Mouse (Mus musculus): ENCODE measurements around the gene Gm17174. TPM values are rescaled to one million over a fixed set of nuclear protein-coding genes. Genes with fewer than 3 reads are reported as not detected.
A peak's percentile ranks its signal among the peaks of the same experiment; 100 is the strongest.
"Not testable (repeated sequence)": the region's sequence is repeated elsewhere in the genome, so short reads cannot be mapped to it uniquely, and the experiment has no call there.

The Gm17174 gene
- total RNA-seq (2021), result not detected
- long read RNA-seq, experiment 1, result 0 reads
- long read RNA-seq, experiment 2, result 0 reads

GRCm38 (mm10) chr14:51592039-51592438 is at the start of gene Gm17174:
TSS of gene Gm17174 (minus strand) at chr14:51592139.
- not testable (repeated sequence) for DNase-seq

- DNase-seq, result not testable (repeated sequence)
Observed at GRCm38 (mm10) chr14:51635566-51635965, 43.6 kb upstream of the Gm17174 start, which contains the start of gene Gm4181. TSS of gene Gm4181 (minus strand) at chr14:51635666.

DNA sequence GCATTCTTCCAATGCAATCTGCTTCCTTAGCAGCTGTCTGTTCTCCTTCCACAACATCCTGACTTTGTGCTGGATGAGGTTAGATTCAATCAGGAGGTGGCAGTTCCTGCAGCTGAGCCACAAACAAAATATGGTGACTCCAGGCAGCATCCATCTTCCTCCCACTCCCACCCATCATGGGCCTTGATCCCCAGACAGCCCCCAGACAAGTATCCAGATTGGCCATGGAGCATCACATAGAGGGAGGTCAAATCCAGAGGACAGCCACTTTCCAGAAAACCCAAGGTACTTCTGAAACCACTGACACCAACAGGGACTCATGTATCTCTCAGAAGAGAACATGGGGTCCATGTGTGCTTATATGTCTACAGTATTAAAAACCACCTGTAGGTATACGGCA is 40.5 kb upstream of the Gm17174 start:
- DNase-seq, result peak; percentile 6 to 10

GRCm38 (mm10) chr14:51611210-51611609 is 19.3 kb upstream of the Gm17174 start, which contains the start of gene Gm17078:
TSS of gene Gm17078 (minus strand) at chr14:51611310.
- DNase-seq, result no peak

- not testable (repeated sequence) for DNase-seq
Observed at GRCm38 (mm10) chr14:51573963-51574362, 18.0 kb downstream of the Gm17174 start, which contains the start of gene Gm17175. TSS of gene Gm17175 (minus strand) at chr14:51574063.

DNA sequence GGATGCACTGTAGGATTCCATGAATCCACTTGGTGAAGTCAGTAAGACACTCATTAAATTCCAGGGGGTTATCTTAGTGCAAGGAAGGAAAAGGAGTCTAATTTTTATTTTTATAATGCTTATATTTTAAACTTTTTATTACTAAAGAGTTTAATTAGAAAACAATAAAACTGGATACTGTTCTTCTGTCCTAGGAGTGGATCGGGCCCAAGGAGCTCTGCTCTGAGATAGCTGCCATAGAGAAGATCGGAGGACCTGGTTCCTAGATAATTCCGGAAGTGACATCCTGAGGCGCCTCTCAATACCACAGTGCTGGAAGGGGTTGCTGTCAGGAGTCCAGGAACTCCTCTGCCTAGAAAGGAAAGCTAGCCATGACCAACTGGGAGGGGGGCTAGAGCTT is 39.4 kb downstream of the Gm17174 start, which contains the start of gene Gm5622:
Gene Gm5622 (plus strand): TSS at position 301 of the 400 bp plus-strand sequence.
- DNase-seq, result no peak

Other genes with a start within 250 kb of the Gm17174 start
- gene Gm7247, start 230.4 kb downstream of the Gm17174 start, total RNA-seq (2021), result not detected
- gene Vmn2r88, start 181.3 kb downstream of the Gm17174 start, total RNA-seq (2021), result not detected
- gene Vmn2r89, start 140.3 kb downstream of the Gm17174 start, total RNA-seq (2021), result not detected
- not detected for gene Gm5622, start 39.3 kb downstream of the Gm17174 start, total RNA-seq (2021)
- gene Gm17175, start 18.1 kb downstream of the Gm17174 start, total RNA-seq (2021), result not detected
- gene Gm17078, start 19.2 kb upstream of the Gm17174 start, total RNA-seq (2021), result not detected
- gene Gm4181, start 43.5 kb upstream of the Gm17174 start, total RNA-seq (2021), result not detected
- not detected for gene Gm17079, start 103.3 kb upstream of the Gm17174 start, total RNA-seq (2021)
- gene Gm5800, start 125.0 kb upstream of the Gm17174 start, total RNA-seq (2021), result not detected
- not detected for gene Ang4, start 181.5 kb upstream of the Gm17174 start, total RNA-seq (2021)
- gene AY358078, start 207.9 kb upstream of the Gm17174 start, total RNA-seq (2021), result not detected